Mouse (Mus musculus): ENCODE measurements around the gene Bud23.

The Bud23 gene

DNA sequence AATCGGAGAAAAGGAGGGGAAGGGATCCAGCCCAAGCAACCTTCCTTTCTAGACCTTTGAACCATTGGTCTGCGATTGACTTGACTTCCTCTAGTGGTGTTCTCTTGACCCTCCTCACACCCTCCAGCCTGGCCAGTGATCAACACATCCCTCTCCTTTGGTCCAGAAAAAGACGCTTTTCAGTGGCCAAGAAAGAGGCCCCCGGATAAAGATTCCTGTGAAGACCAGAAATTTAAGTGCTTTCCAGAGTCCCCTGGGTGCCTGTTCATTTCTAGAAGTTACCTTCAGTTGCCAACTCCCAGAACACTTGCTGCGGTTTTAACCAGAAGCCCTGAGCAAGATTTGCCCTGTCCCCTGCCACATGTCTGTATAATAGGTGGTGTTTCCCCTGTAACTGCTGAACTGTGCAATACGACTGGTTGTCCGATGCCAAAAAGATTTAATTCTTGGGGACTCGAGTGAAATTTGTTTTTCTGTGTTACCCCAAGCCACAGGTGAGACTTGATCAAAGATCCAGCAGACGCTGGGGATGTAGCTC lies at the start of gene Bud23:
Gene Bud23, minus strand, starts transcription at position 51 of the 538 bp plus-strand sequence.
- CTCF ChIA-PET = interaction anchor here in 2 of 4 experiments (1.7 kb wide), 2 partner anchors 49 kb away, joined by 5 read pairs; no protein-coding TSS in a partner anchor
- POLR2A ChIA-PET = interaction anchor here in 3 of 4 experiments (0.6 to 3.0 kb wide), 11 partner anchors 8 to 1066 kb away, joined by 3 to 14 read pairs (median 5); partner anchors contain the start of genes Abhd11 (in 2 of the 3) and Vps37d (in 1 of the 3)

DNA sequence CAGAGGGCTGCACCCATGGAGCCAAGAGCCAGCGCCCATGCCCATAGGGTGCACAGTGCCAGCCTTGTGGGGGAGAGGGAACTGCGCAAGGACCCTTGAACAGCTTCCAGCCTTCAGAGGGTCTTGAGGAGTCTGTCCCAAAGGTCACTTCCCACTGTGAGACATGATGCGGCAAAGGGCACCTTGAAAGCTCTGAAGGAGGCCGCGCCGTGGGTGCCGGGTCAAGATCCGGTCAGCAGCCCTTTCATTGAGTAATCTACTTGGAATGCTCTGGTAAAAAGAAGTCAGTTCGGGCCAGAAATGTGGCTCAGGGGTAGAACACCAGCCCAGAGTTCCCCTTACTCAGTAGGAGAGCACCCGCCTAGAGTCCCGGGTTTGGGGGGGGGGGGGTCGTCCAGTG lies 49.0 kb upstream of the Bud23 start:
- ChIA-PET CTCF (interaction anchor here in 3 of 4 experiments (0.6 to 1.3 kb wide), 7 partner anchors 21 to 620 kb away, joined by 3 to 10 read pairs (median 3); no protein-coding TSS in a partner anchor), POLR2A (interaction anchor here in 3 of 4 experiments (0.6 to 2.6 kb wide), 9 partner anchors 12 to 938 kb away, joined by 3 to 9 read pairs (median 5); partner anchors contain the start of genes Abhd11 (in 1 of the 3), Cldn3 (in 1 of the 3) and Tbl2 (in 1 of the 3))

DNA sequence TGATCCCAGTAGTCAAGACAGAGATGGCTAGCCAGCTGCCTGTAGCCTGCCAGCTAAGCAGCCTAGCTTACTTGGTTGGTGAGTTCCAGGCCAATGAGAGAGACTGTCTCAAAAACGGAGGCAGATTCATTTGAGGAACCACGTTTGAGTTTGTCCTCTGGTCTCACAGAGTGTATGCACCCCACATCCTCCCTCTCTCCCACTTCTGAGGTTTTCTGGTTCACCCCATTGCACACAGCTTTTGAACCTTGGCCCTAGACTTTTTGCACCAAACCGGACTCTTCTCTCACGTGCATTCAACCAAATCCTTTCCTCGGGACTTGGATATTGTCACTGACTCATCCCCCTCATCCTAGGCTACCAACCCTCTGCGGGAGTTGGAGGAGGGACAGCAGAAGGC lies 45.2 kb upstream of the Bud23 start:
- ChIA-PET CTCF (interaction anchor here in 3 of 4 experiments (0.6 to 3.0 kb wide), 5 partner anchors 8 to 270 kb away, joined by 4 to 16 read pairs (median 5); no protein-coding TSS in a partner anchor), POLR2A (interaction anchor here in 3 of 4 experiments (0.6 to 4.5 kb wide), 10 partner anchors 14 to 328 kb away, joined by 3 to 32 read pairs (median 4); partner anchors contain the start of gene Tbl2 (in 1 of the 3))

DNA sequence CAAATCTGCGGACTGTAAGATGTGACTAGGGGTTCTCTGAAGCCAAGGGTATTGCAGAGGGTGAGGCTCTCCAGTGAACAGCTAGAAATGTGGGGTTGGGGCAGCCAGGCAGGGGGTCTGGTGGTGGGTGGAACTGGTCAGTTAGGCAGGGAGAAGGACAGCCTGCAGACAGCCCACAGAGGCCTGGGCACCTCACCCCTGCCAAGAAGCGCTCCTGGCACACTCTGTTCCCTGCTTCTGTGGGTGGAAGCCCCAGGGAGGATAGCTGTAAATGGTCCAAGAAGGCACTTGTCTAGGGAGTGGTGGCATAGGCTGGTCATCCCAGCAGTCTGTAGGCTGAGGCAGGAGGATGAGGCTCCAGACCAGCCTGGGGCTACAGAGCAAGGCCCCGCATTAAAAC lies 44.7 kb upstream of the Bud23 start:
- POLR2A ChIA-PET = interaction anchor here in 3 of 4 experiments (0.6 to 4.5 kb wide), 15 partner anchors 12 to 327 kb away, joined by 3 to 32 read pairs (median 4); partner anchors contain the start of genes Abhd11 (in 2 of the 3) and Tbl2 (in 1 of the 3)
- CTCF ChIA-PET = interaction anchor here (0.6 to 3.0 kb wide), 8 partner anchors 9 to 270 kb away, joined by 3 to 16 read pairs (median 6); partner anchors contain the start of gene Cldn13 (in 1 of the 4)

DNA sequence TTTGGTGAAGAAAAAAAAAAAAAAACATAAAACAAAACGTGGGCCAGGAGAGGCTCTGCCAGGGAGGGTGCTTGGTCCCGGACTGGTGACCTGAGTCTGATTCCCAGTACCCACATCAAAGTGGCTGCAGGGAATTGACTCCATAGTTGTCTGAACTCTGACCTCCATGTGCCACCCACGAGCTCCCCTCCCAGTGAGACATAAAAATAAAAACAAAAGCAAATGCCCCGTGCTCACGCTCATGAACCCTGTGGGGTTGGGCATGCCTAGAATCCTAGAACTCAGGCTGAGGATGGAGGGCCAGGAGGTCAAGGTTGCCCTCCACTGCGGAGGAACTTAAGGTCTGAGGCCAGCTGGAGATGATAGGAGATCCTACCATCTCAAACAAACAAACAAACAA lies 44.3 kb upstream of the Bud23 start:
- ChIA-PET POLR2A (interaction anchor here in 3 of 4 experiments (0.6 to 4.5 kb wide), 32 partner anchors 10 to 327 kb away, joined by 3 to 32 read pairs (median 4); partner anchors contain the start of genes Abhd11 (in 3 of the 3), Baz1b (in 1 of the 3), Cldn3 (in 1 of the 3) and Cldn4 (in 1 of the 3)), CTCF (interaction anchor here (0.5 to 3.0 kb wide), 16 partner anchors 8 to 271 kb away, joined by 3 to 16 read pairs (median 4); partner anchors contain the start of genes Cldn13 (in 1 of the 4) and Vps37d (in 1 of the 4))

DNA sequence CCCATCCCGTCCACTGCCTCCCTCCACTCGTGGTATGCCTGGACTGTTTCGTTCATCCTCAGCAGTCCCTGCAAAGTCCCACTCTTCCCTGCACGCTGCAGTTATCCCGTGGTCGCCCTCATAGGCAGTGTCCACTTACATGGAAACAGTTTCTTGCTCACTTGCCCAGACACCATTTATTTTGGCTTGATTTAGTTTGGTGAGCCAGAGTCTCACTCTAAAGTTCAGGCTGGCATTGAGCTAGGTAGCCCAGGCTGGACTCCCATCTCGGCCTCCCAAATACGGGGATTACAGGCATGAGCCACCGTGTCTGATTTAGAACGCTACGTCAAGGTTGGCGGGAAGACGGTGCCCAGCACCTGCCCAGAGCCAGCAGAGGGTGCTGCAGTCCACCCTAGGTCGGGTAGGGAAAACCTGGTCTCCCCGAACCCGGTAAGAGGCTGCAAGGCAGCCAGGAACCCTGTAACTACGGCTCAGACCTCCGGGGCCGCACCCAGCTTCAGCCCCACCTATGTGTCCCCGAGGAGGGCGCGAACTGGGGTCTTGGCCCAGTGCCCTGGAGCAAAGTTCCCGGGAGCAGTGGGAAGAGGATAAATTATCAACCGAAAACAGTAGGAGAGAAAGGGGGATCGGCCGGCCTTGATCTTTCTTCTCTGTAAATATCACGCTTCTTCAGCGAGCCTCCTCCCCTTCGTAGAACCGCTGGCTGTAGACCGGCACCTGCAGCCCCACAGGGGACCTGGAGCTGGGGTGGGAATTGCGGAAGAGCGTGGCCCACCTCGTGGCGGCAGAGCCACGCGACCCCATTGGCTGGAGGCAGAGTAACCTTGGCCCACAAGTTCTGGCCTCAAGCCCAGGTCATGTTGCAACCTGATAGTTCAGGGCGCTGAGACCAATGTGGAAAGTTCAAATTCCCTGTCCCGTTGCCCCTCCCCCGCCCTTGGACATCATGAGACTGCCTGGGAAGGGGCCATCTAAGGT lies 43.1 kb upstream of the Bud23 start:
- POLR2A ChIA-PET = interaction anchor here in 3 of 4 experiments (0.6 to 4.5 kb wide), 31 partner anchors 11 to 201 kb away, joined by 3 to 32 read pairs (median 5); partner anchors contain the start of genes Abhd11 (in 2 of the 3), Tbl2 (in 2 of the 3), Baz1b (in 1 of the 3) and Cldn3 (in 1 of the 3)

DNA sequence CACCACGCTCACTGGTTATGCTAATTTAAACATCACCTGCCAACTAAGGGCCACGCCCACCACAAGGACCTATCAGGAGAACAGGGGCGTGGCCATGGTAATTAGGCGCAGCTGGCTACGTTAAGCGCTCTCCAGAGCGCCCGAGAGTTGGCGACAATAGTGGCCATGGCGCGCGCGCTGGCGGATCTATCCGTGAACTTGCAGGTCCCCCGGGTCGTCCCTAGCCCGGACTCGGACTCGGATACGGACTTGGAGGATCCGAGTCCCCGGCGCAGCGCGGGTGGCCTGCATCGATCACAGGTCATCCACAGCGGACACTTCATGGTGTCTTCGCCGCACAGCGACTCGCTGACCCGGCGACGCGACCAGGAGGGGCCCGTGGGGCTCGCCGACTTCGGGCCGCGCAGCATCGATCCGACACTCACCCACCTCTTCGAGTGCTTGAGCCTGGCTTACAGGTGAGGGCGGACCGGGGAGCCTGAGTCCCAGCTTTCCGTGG lies 42.0 kb upstream of the Bud23 start:
- ChIA-PET CTCF (interaction anchor here (0.6 to 2.3 kb wide), 21 partner anchors 9 to 460 kb away, joined by 3 to 14 read pairs (median 4); partner anchors contain the start of genes Tmem270 (in 1 of the 4) and Vps37d (in 1 of the 4)), POLR2A (interaction anchor here in 3 of 4 experiments (0.6 to 4.5 kb wide), 33 partner anchors 9 to 958 kb away, joined by 3 to 32 read pairs (median 5); partner anchors contain the start of genes Abhd11 (in 2 of the 3), Stx1a (in 2 of the 3), Tbl2 (in 2 of the 3) and Cldn3 (in 1 of the 3))

More for the DNA sequence above, 43.1 kb upstream of the Bud23 start:
- CTCF ChIA-PET = interaction anchor here (0.5 to 3.0 kb wide), 18 partner anchors 9 to 359 kb away, joined by 3 to 16 read pairs (median 4); partner anchors contain the start of genes Vps37d (in 2 of the 4) and Tmem270 (in 1 of the 4)

DNA sequence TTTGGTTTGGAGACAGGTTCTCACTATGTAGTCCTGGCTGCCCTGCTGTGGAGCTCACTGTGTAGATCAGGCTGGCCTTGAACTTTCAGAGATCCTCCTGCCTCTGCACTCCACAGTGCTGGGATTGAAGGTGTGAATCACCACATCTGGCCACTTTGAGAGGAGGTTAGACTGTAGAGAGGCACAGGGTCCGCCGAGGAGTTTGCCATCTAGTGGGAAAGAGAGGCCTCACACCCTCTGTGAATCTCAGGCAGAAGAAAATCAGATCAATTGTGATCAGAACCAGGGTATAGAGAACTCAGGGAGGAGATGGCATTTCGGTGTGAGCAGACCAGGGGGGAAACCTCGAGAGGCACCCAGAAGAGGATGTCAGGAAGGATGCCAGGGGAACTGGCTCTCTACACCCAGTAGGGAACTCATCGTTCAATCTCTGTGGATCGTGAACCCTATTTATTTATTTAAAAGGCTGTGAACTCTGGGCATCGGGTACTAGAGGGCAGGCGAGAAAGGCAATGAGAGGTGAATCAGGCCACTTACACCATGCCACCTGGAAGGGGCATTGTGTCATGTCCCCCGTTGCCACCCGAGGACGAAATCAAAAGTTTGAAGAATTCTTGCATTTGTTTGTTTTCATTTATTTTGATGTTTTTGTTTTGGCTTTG lies 39.4 kb upstream of the Bud23 start:
- ChIA-PET CTCF (interaction anchor here (0.6 to 1.4 kb wide), 11 partner anchors 14 to 197 kb away, joined by 3 to 5 read pairs (median 3); no protein-coding TSS in a partner anchor), POLR2A (interaction anchor here in 3 of 4 experiments (0.7 to 1.2 kb wide), 3 partner anchors 58 to 249 kb away, joined by 3 to 5 read pairs (median 3); no protein-coding TSS in a partner anchor)

DNA sequence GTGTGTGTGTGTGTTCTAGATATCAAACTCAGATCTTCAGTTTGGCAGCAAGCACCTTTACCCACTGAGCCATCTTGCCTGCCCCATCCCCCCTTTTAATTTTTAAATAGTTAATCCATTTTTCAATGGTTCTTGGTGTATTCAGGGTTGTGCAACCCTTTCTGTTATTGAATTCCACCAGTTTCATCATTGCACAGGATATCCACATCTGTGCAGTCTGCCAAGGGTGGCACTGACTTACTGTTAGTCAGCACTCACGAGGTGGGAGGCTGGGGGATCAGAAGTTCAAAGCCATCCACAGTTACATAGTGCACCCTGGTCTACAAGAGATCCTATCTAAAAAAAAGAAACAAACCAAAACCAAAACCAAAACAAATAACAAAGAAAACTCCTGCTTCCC lies 36.2 kb upstream of the Bud23 start:
- ChIA-PET POLR2A (interaction anchor here in 1 of 4 experiments (1.0 kb wide), 1 partner anchor 92 kb away, joined by 3 read pairs; the partner anchor contains the start of gene Abhd11), CTCF (interaction anchor here (0.6 to 3.0 kb wide), 6 partner anchors 12 to 194 kb away, joined by 3 to 8 read pairs (median 4); partner anchors contain the start of genes Mlxipl (in 2 of the 4) and Vps37d (in 1 of the 4))

DNA sequence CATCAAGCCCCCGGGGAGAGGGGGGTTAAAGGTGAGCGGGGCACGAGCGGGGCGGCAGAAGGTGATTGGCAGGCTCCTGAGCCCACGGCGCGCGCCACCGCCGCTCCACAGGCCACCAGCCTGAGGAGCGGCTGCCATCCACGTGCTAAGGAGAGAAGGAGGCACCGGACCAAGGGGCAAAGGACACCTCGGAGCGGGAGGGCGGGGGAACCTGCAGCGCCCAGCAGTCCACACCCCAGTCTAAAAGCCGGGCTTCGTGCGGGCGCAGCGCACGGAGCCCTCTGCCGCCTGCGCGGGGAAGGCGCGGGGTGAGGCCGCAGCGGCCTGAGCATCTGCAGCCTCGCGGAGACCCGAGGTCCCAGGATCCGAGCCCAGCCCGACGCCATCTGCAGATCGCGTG lies 24.9 kb upstream of the Bud23 start, which contains the start of gene Mlxipl:
Gene Mlxipl, plus strand, starts transcription at position 238 of the 400 bp plus-strand sequence.
- ChIA-PET POLR2A (interaction anchor here in 3 of 4 experiments (0.6 to 0.7 kb wide), 7 partner anchors 9 to 968 kb away, joined by 3 to 5 read pairs (median 3); partner anchors contain the start of gene Vps37d (in 1 of the 3)), CTCF (interaction anchor here (0.6 to 1.8 kb wide), 8 partner anchors 11 to 457 kb away, joined by 3 to 10 read pairs (median 4); partner anchors contain the start of gene Vps37d (in 2 of the 4))

DNA sequence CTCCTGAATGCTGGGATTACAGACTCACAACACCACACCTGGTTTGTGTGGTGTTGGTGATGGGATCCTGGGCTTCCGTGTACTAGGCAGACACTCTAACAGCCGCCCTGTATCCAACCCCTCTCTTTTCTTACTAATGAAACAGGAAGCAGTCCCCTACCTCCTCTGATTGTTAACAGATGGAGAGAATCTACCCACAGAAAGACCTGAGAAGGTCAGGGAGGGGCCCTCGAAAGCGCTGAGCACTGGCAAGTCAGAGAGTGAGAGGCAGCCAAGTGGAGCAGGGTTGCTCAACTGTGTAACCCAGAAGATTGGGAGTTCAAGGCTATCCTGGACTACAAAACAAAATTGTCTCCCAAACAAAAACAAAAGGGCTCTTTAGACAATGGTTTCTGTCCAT lies 22.1 kb upstream of the Bud23 start:
- ChIA-PET POLR2A (no interaction called here), CTCF (no interaction called here)

DNA sequence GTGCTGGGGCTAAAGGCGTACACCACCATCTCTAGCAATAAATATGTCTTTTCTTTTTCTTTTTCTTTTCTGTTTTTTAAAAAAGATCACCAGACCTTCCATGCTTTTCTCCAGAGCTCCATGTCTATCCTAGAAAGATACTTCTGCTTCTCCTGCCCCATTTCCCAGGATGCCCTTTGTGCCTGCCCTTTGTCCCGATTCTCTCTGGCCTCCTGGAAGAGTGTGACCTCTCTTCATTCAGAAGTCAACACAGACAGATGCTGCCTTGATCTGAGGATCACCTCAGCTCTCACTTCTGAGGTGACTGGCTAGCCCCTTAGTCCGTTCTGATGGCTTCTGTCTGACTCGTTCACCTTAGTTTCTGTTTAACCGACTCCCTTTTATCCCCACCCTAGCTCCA lies 15.8 kb upstream of the Bud23 start:
- POLR2A ChIA-PET = interaction anchor here in 2 of 4 experiments (1.1 to 3.9 kb wide), 3 partner anchors 17 to 39 kb away, joined by 3 to 21 read pairs (median 4); no protein-coding TSS in a partner anchor
- CTCF ChIA-PET = interaction anchor here in 3 of 4 experiments (0.5 to 5.5 kb wide), 4 partner anchors 17 to 498 kb away, joined by 3 to 40 read pairs (median 6); no protein-coding TSS in a partner anchor

DNA sequence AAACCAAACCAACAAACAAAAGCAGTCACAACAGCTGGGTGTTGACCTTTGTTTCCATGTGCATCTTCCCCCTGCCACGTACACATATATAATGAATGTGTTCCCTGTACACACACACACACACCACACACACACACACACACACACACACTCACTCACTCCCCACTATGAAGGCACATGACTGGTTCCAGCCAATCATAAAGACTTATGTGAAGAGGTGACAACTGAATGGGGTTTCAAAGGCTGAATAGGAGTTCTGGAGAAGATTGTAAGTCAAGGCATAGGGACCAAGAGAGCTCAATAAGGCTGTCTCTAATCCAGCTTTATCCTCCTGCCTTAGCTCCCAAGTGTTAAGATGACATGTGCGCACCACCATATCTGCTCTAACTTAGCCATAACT lies 14.8 kb upstream of the Bud23 start:
- ChIA-PET POLR2A (interaction anchor here in 3 of 4 experiments (0.5 to 3.9 kb wide), 12 partner anchors 11 to 389 kb away, joined by 3 to 21 read pairs (median 3); no protein-coding TSS in a partner anchor), CTCF (interaction anchor here in 3 of 4 experiments (0.6 to 5.5 kb wide), 6 partner anchors 12 to 64 kb away, joined by 3 to 40 read pairs (median 5); no protein-coding TSS in a partner anchor)

DNA sequence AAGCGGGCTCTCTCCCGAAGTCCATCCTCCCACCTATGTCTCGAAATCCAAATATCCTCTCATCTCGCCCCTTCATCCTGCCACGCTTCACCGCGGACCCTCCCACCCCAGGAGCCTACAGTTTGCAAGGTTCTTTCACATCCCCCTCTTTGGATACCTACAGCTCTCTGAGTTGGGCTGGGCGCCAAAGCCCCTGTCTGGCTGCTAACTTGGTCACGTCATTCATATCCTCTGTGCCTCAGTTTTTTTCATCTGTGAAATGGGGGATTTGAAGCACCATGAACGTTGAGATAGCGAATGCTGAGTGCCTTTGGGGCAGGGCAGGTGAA lies 13.7 kb upstream of the Bud23 start:
- CTCF ChIA-PET = interaction anchor here in 3 of 4 experiments (0.6 to 5.5 kb wide), 38 partner anchors 10 to 856 kb away, joined by 3 to 40 read pairs (median 5); partner anchors contain the start of genes Stx1a (in 2 of the 3), Abhd11 (in 1 of the 3), Cldn3 (in 1 of the 3) and Mettl27 (in 1 of the 3)
- POLR2A ChIA-PET = interaction anchor here (0.6 to 3.9 kb wide), 19 partner anchors 10 to 171 kb away, joined by 3 to 21 read pairs (median 4); partner anchors contain the start of genes Cldn4 (in 2 of the 4), Abhd11 (in 1 of the 4), Bud23 (in 1 of the 4) and Dnajc30 (in 1 of the 4)

DNA sequence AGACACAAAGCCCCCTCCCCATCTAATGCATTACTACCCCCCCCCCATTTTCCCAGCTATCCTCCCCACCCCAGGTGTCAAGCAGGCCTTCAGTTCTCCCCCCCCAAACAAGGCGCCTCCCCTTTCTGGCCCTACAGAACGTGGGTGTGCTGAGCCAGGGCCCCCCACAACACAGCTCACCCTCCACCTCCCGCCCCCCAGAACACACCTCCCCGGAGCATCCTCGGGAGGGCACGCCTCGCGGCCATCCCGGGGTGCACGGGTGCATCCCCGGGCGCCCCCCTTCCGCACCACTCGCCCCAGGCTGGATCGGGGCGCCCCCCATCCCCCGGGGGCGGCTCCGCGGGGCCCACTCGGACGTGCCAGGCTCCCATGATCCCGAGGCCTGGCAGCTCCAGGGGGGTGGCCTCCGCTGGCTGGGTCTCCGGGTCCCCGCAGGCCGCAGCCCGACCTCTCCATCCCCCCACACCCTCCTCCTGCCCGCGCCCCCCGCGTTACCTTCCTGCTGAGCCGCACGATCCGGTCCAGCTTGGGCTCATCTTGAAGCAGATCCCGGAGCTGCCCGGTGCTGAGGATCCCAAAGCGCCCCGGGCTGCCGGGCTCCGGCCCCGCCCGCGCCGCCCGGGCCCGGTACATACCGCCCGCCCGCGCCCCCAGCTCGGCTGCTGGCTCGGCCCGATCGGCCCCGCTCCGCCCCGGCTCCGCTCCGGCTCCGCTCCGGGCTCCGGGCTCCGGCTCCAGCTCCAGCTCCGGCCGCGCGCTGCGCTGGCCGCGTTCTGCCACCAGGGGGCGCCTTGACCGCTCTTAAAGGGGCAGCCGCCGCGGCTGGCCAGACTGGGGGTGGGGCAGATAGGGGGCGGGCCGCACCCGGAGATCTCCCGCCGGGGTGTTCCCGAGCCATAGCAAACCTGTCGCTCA lies 13.1 kb upstream of the Bud23 start, which contains the start of gene Vps37d:
Gene Vps37d, minus strand, starts transcription at position 703 of the 918 bp plus-strand sequence.
- ChIA-PET POLR2A (interaction anchor here (0.6 to 3.9 kb wide), 30 partner anchors 9 to 896 kb away, joined by 3 to 21 read pairs (median 4); partner anchors contain the start of genes Abhd11 (in 2 of the 4), Cldn4 (in 2 of the 4), Bud23 (in 1 of the 4) and Dnajc30 (in 1 of the 4)), CTCF (interaction anchor here (0.5 to 5.5 kb wide), 68 partner anchors 9 to 917 kb away, joined by 3 to 40 read pairs (median 4); partner anchors contain the start of genes Stx1a (in 3 of the 4), Abhd11 (in 2 of the 4), Mlxipl (in 2 of the 4) and Cldn3 (in 1 of the 4))
